Mouse (Mus musculus): ENCODE data around the gene Usp19. TPM values are rescaled to one million over a fixed set of nuclear protein-coding genes. Genes with fewer than 3 reads are reported as not detected.

Usp19 gene
- polyA plus RNA-seq, 1 experiment from 2014 or later: 49.5 TPM

- no peak for ATAC-seq
Measured at GRCm38 (mm10) chr9:108455747-108456571, 34.4 kb upstream of the Usp19 start.

GRCm38 (mm10) chr9:108456953-108457352 is 33.4 kb upstream of the Usp19 start:
- Histone ChIP-seq H3K4me2 (replicated peaks) (no peak overlapping the region), H3K27me3 (replicated peaks) (no peaks in the 10 kb centered on the region), H3K4me3 (replicated peaks) (no peak overlapping the region), H3K9ac (no peak overlapping the region), H3K36me3 (no peaks in the 10 kb centered on the region), H3K9me3 (no peaks in the 10 kb centered on the region), H3K27ac (no peak overlapping the region), H3K4me1 (replicated peaks) (peaks cover 27% of the 10 kb centered on the region)
- ATAC-seq: no peak
- 89% methylated on average over 10 of the region's 10 CpGs for WGBS

More at GRCm38 (mm10) chr9:108455747-108456571, 34.4 kb upstream of the Usp19 start:
- Histone ChIP-seq H3K27ac (no peak overlapping the region), H3K27me3 (replicated peaks) (no peaks in the 10 kb centered on the region), H3K9me3 (no peaks in the 10 kb centered on the region), H3K4me2 (replicated peaks) (no peak overlapping the region), H3K4me3 (replicated peaks) (no peak overlapping the region), H3K9ac (no peak overlapping the region), H3K36me3 (no peaks in the 10 kb centered on the region), H3K4me1 (replicated peaks) (peaks cover 28% of the 10 kb centered on the region)
- 71% methylated on average over 12 of the region's 12 CpGs for WGBS

GRCm38 (mm10) chr9:108459939-108460318 is 30.5 kb upstream of the Usp19 start:
- Histone ChIP-seq H3K4me3 (replicated peaks) (peak overlapping the region; percentile 84), H3K27me3 (replicated peaks) (no peaks in the 10 kb centered on the region), H3K27ac (peak overlapping the region; percentile 96), H3K36me3 (peaks cover 17% of the 10 kb centered on the region), H3K4me1 (replicated peaks) (peaks cover 29% of the 10 kb centered on the region), H3K9ac (no peak overlapping the region), H3K9me3 (no peaks in the 10 kb centered on the region), H3K4me2 (replicated peaks) (peak overlapping the region; percentile 86)
- no peak; the same call in 1 of the 2 replicates for ATAC-seq
- 89% methylated on average over 1 of the region's 1 CpGs for WGBS

GRCm38 (mm10) chr9:108460319-108461178 is 29.9 kb upstream of the Usp19 start, which contains the start of gene Ccdc71:
Ccdc71 (plus strand) TSS chr9:108460527.
- Histone ChIP-seq H3K4me3 (replicated peaks) (peak within 1 kb of the TSS; percentile 84), H3K4me2 (replicated peaks) (peak within 1 kb of the TSS; percentile 86), H3K27ac (peak within 1 kb of the TSS; percentile 96), H3K9ac (peak within 1 kb of the TSS; percentile 87), H3K27me3 (replicated peaks) (no peaks in the 10 kb centered on the region), H3K9me3 (no peaks in the 10 kb centered on the region), H3K4me1 (replicated peaks) (peaks cover 29% of the 10 kb centered on the region), H3K36me3 (peaks cover 23% of the 10 kb centered on the region)
- ATAC-seq: peak; percentile 88
- WGBS: under 1% methylated on average over 52 of the region's 52 CpGs

GRCm38 (mm10) chr9:108461181-108461631 is 29.2 kb upstream of the Usp19 start, which contains the start of gene Klhdc8b:
Klhdc8b (minus strand) TSS chr9:108461581.
- H3K27ac ChIP-seq: peak within 1 kb of the TSS; percentile 96
- H3K4me1 ChIP-seq (replicated peaks): peaks cover 29% of the 10 kb centered on the region
- H3K36me3 ChIP-seq: peaks cover 24% of the 10 kb centered on the region
- 18% methylated on average over 11 of the region's 11 CpGs for WGBS
- no peaks in the 10 kb centered on the region for H3K27me3 ChIP-seq (replicated peaks)
- peak within 1 kb of the TSS; percentile 84 for H3K4me3 ChIP-seq (replicated peaks)
- peak within 1 kb of the TSS; percentile 87 for H3K9ac ChIP-seq
- H3K9me3 ChIP-seq: no peaks in the 10 kb centered on the region
- ATAC-seq: peak; percentile 11
- H3K4me2 ChIP-seq (replicated peaks): peak within 1 kb of the TSS; percentile 86

GRCm38 (mm10) chr9:108461675-108462074 is 28.7 kb upstream of the Usp19 start:
- H3K27ac ChIP-seq: peak overlapping the region; percentile 96
- no peaks in the 10 kb centered on the region for H3K9me3 ChIP-seq
- H3K4me3 ChIP-seq (replicated peaks): peak overlapping the region; percentile 84
- no peak for ATAC-seq
- peak overlapping the region; percentile 87 for H3K9ac ChIP-seq
- peak overlapping the region; percentile 86 for H3K4me2 ChIP-seq (replicated peaks)
- H3K4me1 ChIP-seq (replicated peaks): peaks cover 29% of the 10 kb centered on the region
- 74% methylated on average over 5 of the region's 5 CpGs for WGBS
- peaks cover 24% of the 10 kb centered on the region for H3K36me3 ChIP-seq
- no peaks in the 10 kb centered on the region for H3K27me3 ChIP-seq (replicated peaks)

GRCm38 (mm10) chr9:108462192-108462591 is 28.2 kb upstream of the Usp19 start:
- H3K4me1 ChIP-seq (replicated peaks): peaks cover 29% of the 10 kb centered on the region
- peak overlapping the region; percentile 84; the same call in 1 of the 2 replicates for H3K4me3 ChIP-seq (replicated peaks)
- H3K27me3 ChIP-seq (replicated peaks): no peaks in the 10 kb centered on the region
- peak; percentile 42 for ATAC-seq
- H3K36me3 ChIP-seq: peaks cover 28% of the 10 kb centered on the region
- peak overlapping the region; percentile 96 for H3K27ac ChIP-seq
- 57% methylated on average over 10 of the region's 10 CpGs for WGBS
- 0 out of 2 replicates have a peak overlapping the region, but pooled peaks have one; percentile 10 for H3K9ac ChIP-seq
- no peaks in the 10 kb centered on the region for H3K9me3 ChIP-seq
- peak overlapping the region; percentile 86 for H3K4me2 ChIP-seq (replicated peaks)

- peaks cover 29% of the 10 kb centered on the region for H3K4me1 ChIP-seq (replicated peaks)
- no peaks in the 10 kb centered on the region for H3K27me3 ChIP-seq (replicated peaks)
- no peaks in the 10 kb centered on the region for H3K9me3 ChIP-seq
- H3K4me2 ChIP-seq (replicated peaks): no peak overlapping the region
- WGBS: 96% methylated on average over 9 of the region's 9 CpGs
- H3K27ac ChIP-seq: no peak overlapping the region
- H3K36me3 ChIP-seq: peaks cover 28% of the 10 kb centered on the region
- H3K9ac ChIP-seq: no peak overlapping the region
- ATAC-seq: no peak
- no peak overlapping the region for H3K4me3 ChIP-seq (replicated peaks)
Measured at GRCm38 (mm10) chr9:108463713-108464112, 26.7 kb upstream of the Usp19 start.

GRCm38 (mm10) chr9:108466219-108466618 is 24.2 kb upstream of the Usp19 start:
- H3K27me3 ChIP-seq (replicated peaks): no peaks in the 10 kb centered on the region
- H3K36me3 ChIP-seq: peaks cover 28% of the 10 kb centered on the region
- no peak overlapping the region for H3K27ac ChIP-seq
- no peak overlapping the region for H3K4me3 ChIP-seq (replicated peaks)
- no peak overlapping the region for H3K9ac ChIP-seq
- no peaks in the 10 kb centered on the region for H3K9me3 ChIP-seq
- no peak overlapping the region for H3K4me2 ChIP-seq (replicated peaks)
- 86% methylated on average over 2 of the region's 2 CpGs for WGBS
- peaks cover 23% of the 10 kb centered on the region for H3K4me1 ChIP-seq (replicated peaks)
- no peak for ATAC-seq

- H3K36me3 ChIP-seq: peaks cover 15% of the 10 kb centered on the region
Measured at GRCm38 (mm10) chr9:108469430-108469829, 21.0 kb upstream of the Usp19 start.

GRCm38 (mm10) chr9:108469845-108470244 is 20.6 kb upstream of the Usp19 start:
- H3K27me3 ChIP-seq (replicated peaks): no peaks in the 10 kb centered on the region
- ATAC-seq: no peak
- no peak overlapping the region for H3K9ac ChIP-seq
- no peak overlapping the region for H3K4me3 ChIP-seq (replicated peaks)
- WGBS: 39% methylated on average over 4 of the region's 4 CpGs
- peak overlapping the region; percentile 58; the same call in 1 of the 2 replicates for H3K27ac ChIP-seq
- H3K4me1 ChIP-seq (replicated peaks): no peaks in the 10 kb centered on the region; the same call in 1 of the 2 replicates
- H3K4me2 ChIP-seq (replicated peaks): no peak overlapping the region
- no peaks in the 10 kb centered on the region for H3K9me3 ChIP-seq
- peaks cover 12% of the 10 kb centered on the region for H3K36me3 ChIP-seq

More at GRCm38 (mm10) chr9:108469430-108469829, 21.0 kb upstream of the Usp19 start:
- Histone ChIP-seq H3K9ac (no peak overlapping the region), H3K4me1 (replicated peaks) (no peaks in the 10 kb centered on the region; the same call in 1 of the 2 replicates), H3K27ac (0 out of 2 replicates have a peak overlapping the region, but pooled peaks have one; percentile 58), H3K4me2 (replicated peaks) (no peak overlapping the region), H3K4me3 (replicated peaks) (no peak overlapping the region), H3K9me3 (no peaks in the 10 kb centered on the region), H3K27me3 (replicated peaks) (no peaks in the 10 kb centered on the region)
- no peak for ATAC-seq
- WGBS: 73% methylated on average over 5 of the region's 5 CpGs

- H3K9me3 ChIP-seq: no peaks in the 10 kb centered on the region
- WGBS: 75% methylated on average over 1 of the region's 1 CpGs
- H3K27me3 ChIP-seq (replicated peaks): no peaks in the 10 kb centered on the region
Measured at GRCm38 (mm10) chr9:108474528-108474927, 15.9 kb upstream of the Usp19 start.

More at GRCm38 (mm10) chr9:108474528-108474927, 15.9 kb upstream of the Usp19 start:
- no peak overlapping the region for H3K9ac ChIP-seq
- peaks cover 7% of the 10 kb centered on the region for H3K4me1 ChIP-seq (replicated peaks)
- no peak for ATAC-seq
- H3K4me2 ChIP-seq (replicated peaks): no peak overlapping the region
- no peak overlapping the region for H3K4me3 ChIP-seq (replicated peaks)
- no peak overlapping the region for H3K27ac ChIP-seq
- no peaks in the 10 kb centered on the region for H3K36me3 ChIP-seq
